Mouse (Mus musculus) CH12.LX (cell line): ENCODE data around the gene Mgat5. TPM values are rescaled to one million over a fixed set of nuclear protein-coding genes. Genes with fewer than 3 reads are reported as not detected.

Experiments
- DNase-seq: peaks from one replicate; pipeline ENCODE4 v3.0.0-alpha.2; 2013; ENCODE audit errors: extremely low read depth
- H3K27ac ChIP-seq: 2 replicates; pipeline ENCODE4 v1.5.1; 2012; ENCODE audit warnings: low read depth, mild to moderate bottlenecking, control low read depth, moderate library complexity; ENCODE audit not compliant: insufficient read depth
- H3K27me3 ChIP-seq: replicated peaks from 2 replicates; pipeline ENCODE3; 2012; ENCODE audit warnings: inconsistent platforms
- H3K36me3 ChIP-seq, 2 experiments: replicated peaks in 1 of 2; 2 replicates each; pipeline versions ENCODE3 to v1.6.1; 2012; ENCODE audit warnings: inconsistent platforms in 1 of 2, low read length in 1 of 2, mild to moderate bottlenecking in 1 of 2, mixed read lengths in 1 of 2, moderate library complexity in 1 of 2; ENCODE audit not compliant: control insufficient read depth in 1 of 2, insufficient read depth in 1 of 2
- H3K4me1 ChIP-seq, 2 experiments: 2 replicates each; pipeline ENCODE4 v1.6.1; 2012; ENCODE audit warnings: inconsistent platforms in 1 of 2, moderate library complexity in 1 of 2; ENCODE audit not compliant: insufficient read depth in 2 of 2, control insufficient read depth in 1 of 2
- H3K4me2 ChIP-seq: 2 replicates; pipeline ENCODE4 v1.6.1; 2012; ENCODE audit warnings: low read depth, mild to moderate bottlenecking, control low read depth; ENCODE audit not compliant: poor library complexity, insufficient read depth, severe bottlenecking
- H3K4me3 ChIP-seq, 3 experiments: fragments of 150-350 bp in 1 of 3; sonication (generic) in 1 of 3; replicated peaks in 1 of 3; 2 replicates each; pipeline versions ENCODE3 to v1.5.1; 2011 to 2012; ENCODE audit warnings: low read depth in 2 of 3, low read length in 2 of 3, mild to moderate bottlenecking in 2 of 3, moderate library complexity in 2 of 3, control low read depth in 1 of 3, improper control_type of control experiment in 1 of 3, inconsistent platforms in 1 of 3, mixed read lengths in 1 of 3; ENCODE audit not compliant: poor library complexity in 1 of 3
- H3K79me2 ChIP-seq: replicated peaks from 2 replicates; pipeline ENCODE4 v1.6.1; 2012; ENCODE audit warnings: mild to moderate bottlenecking, moderate library complexity; ENCODE audit not compliant: control insufficient read depth, poor library complexity, insufficient read depth, severe bottlenecking; ENCODE audit errors: extremely low read depth
- H3K9ac ChIP-seq: 2 replicates; pipeline ENCODE4 v1.6.1; 2012; ENCODE audit warnings: low read depth, mild to moderate bottlenecking, control low read depth, moderate library complexity; ENCODE audit not compliant: insufficient read depth
- H3K9me3 ChIP-seq: replicated peaks from 2 replicates; pipeline ENCODE3; 2012; ENCODE audit warnings: low read length, inconsistent platforms, mixed read lengths
- BHLHE40 ChIP-seq: IDR thresholded peaks from 2 replicates; pipeline ENCODE4 v1.6.1; 2011; ENCODE audit warnings: mild to moderate bottlenecking, low read depth, low read length, improper control_type of control experiment
- CHD2 ChIP-seq: IDR thresholded peaks from 2 replicates; pipeline ENCODE4 v1.6.1; 2011; ENCODE audit warnings: low read length, improper control_type of control experiment
- CTCF ChIP-seq, 2 experiments: IDR thresholded peaks in 1 of 2; conservative IDR thresholded peaks in 1 of 2; 2 replicates each; pipeline ENCODE4 v1.5.1; 2011 to 2012; ENCODE audit warnings: low read depth in 2 of 2, low read length in 2 of 2, improper control_type of control experiment in 1 of 2, inconsistent platforms in 1 of 2, mild to moderate bottlenecking in 1 of 2, moderate library complexity in 1 of 2
- E2F4 ChIP-seq: IDR thresholded peaks from 2 replicates; pipeline ENCODE4 v1.6.1; 2011; ENCODE audit warnings: low read depth, low read length, improper control_type of control experiment; ENCODE audit not compliant: insufficient replicate concordance
- EP300 ChIP-seq: IDR thresholded peaks from 2 replicates; pipeline ENCODE4 v1.6.1; 2011; ENCODE audit warnings: low read length, improper control_type of control experiment
- ETS1 ChIP-seq: conservative IDR thresholded peaks from 2 replicates; pipeline ENCODE4 v1.6.1; 2012; ENCODE audit warnings: low read depth, mild to moderate bottlenecking, inconsistent platforms, low read length, improper control_type of control experiment, moderate library complexity
- GABPA ChIP-seq: IDR thresholded peaks from 2 replicates; pipeline ENCODE4 v1.6.1; 2012; ENCODE audit warnings: low read depth, low read length, improper control_type of control experiment, inconsistent platforms; ENCODE audit not compliant: insufficient replicate concordance
- IRF4 ChIP-seq: IDR thresholded peaks from 2 replicates; pipeline ENCODE4 v1.6.1; 2014; ENCODE audit warnings: low read depth, mild to moderate bottlenecking, inconsistent platforms, low read length, improper control_type of control experiment
- MXI1 ChIP-seq: IDR thresholded peaks from 2 replicates; pipeline ENCODE4 v1.6.1; 2011; ENCODE audit warnings: mild to moderate bottlenecking, low read depth, low read length, improper control_type of control experiment
- NELFE ChIP-seq: IDR thresholded peaks from 2 replicates; pipeline ENCODE4 v1.6.1; 2011; ENCODE audit warnings: low read depth, low read length, improper control_type of control experiment
- NRF1 ChIP-seq: IDR thresholded peaks from 2 replicates; pipeline ENCODE4 v1.6.1; 2014; ENCODE audit warnings: low read depth, mild to moderate bottlenecking, inconsistent platforms, low read length, improper control_type of control experiment, moderate library complexity
- PAX5 ChIP-seq: IDR thresholded peaks from 2 replicates; pipeline ENCODE4 v1.6.1; 2012; ENCODE audit warnings: low read length, inconsistent platforms, mixed read lengths
- POLR2AphosphoS2 ChIP-seq: IDR thresholded peaks from 2 replicates; pipeline ENCODE4 v1.6.1; 2011; ENCODE audit warnings: low read depth, low read length, improper control_type of control experiment
- RAD21 ChIP-seq: IDR thresholded peaks from 2 replicates; pipeline ENCODE4 v1.6.1; 2011; ENCODE audit warnings: low read depth, mild to moderate bottlenecking, low read length, improper control_type of control experiment, moderate library complexity
- SIN3A ChIP-seq: IDR thresholded peaks from 2 replicates; pipeline ENCODE4 v1.6.1; 2012; ENCODE audit warnings: low read length, improper control_type of control experiment, inconsistent platforms
- SMC3 ChIP-seq: IDR thresholded peaks from 2 replicates; pipeline ENCODE4 v1.6.1; 2011; ENCODE audit warnings: low read depth, low read length, improper control_type of control experiment
- USF1 ChIP-seq: IDR thresholded peaks from 2 replicates; pipeline ENCODE4 v1.6.1; 2014; ENCODE audit warnings: low read depth, mild to moderate bottlenecking, inconsistent platforms, low read length, improper control_type of control experiment
- USF2 ChIP-seq: conservative IDR thresholded peaks from 2 replicates; pipeline ENCODE4 v1.6.1; 2011; ENCODE audit warnings: low read depth, low read length, improper control_type of control experiment
- ZNF384 ChIP-seq: IDR thresholded peaks from 2 replicates; pipeline ENCODE4 v1.6.1; 2012; ENCODE audit warnings: low read depth, low read length, improper control_type of control experiment, inconsistent platforms
- dilution Hi-C: fragments of 300-500 bp; cut with MboI; formaldehyde crosslinking; loops from 2 replicates; pipeline ENCODE4 v1.14.3; 2020; ENCODE audit warnings: low sequenced_read_pairs; ENCODE audit not compliant: extremely low pct_unique_long_range_greater_than_20kb, extremely low pct_ligation_motif_present
- in situ Hi-C: fragments of 300-500 bp; cut with MboI; formaldehyde crosslinking; loops from 3 replicates; pipeline ENCODE4 v1.14.3; 2019; ENCODE audit warnings: low sequenced_read_pairs, low pct_ligation_motif_present, low pct_unique_long_range_greater_than_20kb, mixed read lengths
- polyA plus RNA-seq: library from polyadenylated mRNA; unstranded; fragments of >175 nt; gene quantifications from 2 replicates; pipeline ENCODE4 v1.2.1, GENCODE M21; 2012; ENCODE audit warnings: low read depth; ENCODE audit not compliant: insufficient read length
- total RNA-seq, 2 experiments: library from RNA; depleted of rRNA; stranded (reverse); fragments of 300-350 nt in 1 of 2; fragments of >200 nt in 1 of 2; gene quantifications; 2 replicates each; pipeline ENCODE4 v1.2.3; 2012 to 2014

Mgat5 gene
- total and polyA plus RNA-seq, 3 experiments, result 5.9 to 8.8 (median 6.6) TPM

DNA sequence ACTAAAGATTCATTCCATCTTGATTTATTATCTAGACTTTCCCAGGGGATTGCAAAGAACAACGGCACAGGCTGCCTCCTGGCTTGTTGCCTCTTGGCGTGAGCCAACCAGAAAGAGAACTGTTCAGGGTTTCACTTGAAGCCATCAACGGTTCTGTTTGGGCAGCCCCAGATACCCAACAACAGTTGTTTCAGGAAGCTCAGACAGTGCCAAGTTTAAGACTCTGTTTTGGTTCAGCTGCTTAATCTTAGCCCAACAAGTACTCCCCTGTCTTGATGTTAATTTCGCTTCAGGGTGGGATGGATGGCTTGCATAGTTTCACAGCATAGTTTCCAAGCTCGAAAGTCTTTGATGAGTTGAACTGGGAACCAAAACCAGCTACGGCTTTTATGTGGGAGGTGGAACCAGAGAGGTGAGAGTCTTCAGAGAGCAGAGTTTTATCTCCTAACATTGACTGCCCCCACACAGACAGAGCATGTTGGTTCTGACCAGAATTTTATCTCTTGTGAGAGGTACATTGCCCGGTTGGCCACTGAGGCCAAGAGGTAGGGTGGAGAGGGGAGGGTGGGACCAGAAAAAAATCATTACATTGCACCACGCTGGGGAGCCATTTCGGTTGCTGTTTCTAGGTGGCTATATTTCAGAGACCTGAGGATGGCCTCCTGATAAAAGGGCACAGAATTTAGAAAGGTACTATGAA lies 144.0 kb downstream of the Mgat5 start:
- H3K9ac ChIP-seq, result no peak overlapping the region
- H3K9me3 ChIP-seq, result no peaks in the 10 kb centered on the region
- H3K27me3 ChIP-seq, result no peaks in the 10 kb centered on the region
- no peaks in the 10 kb centered on the region for H3K79me2 ChIP-seq
- peak; percentile 30 for DNase-seq
- TF ChIP-seq NRF1 (no peak), ZNF384 (no peak), EP300 (peak; percentile 53; the same call in 1 of the 2 replicates), RAD21 (no peak), IRF4 (peak; percentile 53; the same call in 1 of the 2 replicates), ETS1 (no peak), SIN3A (no peak), NELFE (no peak), CHD2 (no peak), GABPA (no peak), E2F4 (no peak), PAX5 (no peak), CTCF (conservative IDR thresholded peaks at IDR 0.05 in 1 of 2, IDR thresholded peaks at IDR 0.05 in 1 of 2; ENCODE audit: low read depth in 2 of 2, low read length in 2 of 2) (no peak), POLR2AphosphoS2 (no peak), BHLHE40 (0 out of 2 replicates have a peak, but pooled peaks have one; percentile 24)
- peaks cover 34 to 69% of the 10 kb centered on the region in 2 experiments for H3K4me1 ChIP-seq
- peak overlapping the region; percentile 67 for H3K4me2 ChIP-seq
- H3K36me3 ChIP-seq, result peaks cover 0 to 15% of the 10 kb centered on the region in 2 experiments
- no peak overlapping the region for H3K27ac ChIP-seq
- H3K4me3 ChIP-seq, result no peak overlapping the region
- dilution Hi-C loops (no loop called here), in situ Hi-C loops (no loop called here)

DNA sequence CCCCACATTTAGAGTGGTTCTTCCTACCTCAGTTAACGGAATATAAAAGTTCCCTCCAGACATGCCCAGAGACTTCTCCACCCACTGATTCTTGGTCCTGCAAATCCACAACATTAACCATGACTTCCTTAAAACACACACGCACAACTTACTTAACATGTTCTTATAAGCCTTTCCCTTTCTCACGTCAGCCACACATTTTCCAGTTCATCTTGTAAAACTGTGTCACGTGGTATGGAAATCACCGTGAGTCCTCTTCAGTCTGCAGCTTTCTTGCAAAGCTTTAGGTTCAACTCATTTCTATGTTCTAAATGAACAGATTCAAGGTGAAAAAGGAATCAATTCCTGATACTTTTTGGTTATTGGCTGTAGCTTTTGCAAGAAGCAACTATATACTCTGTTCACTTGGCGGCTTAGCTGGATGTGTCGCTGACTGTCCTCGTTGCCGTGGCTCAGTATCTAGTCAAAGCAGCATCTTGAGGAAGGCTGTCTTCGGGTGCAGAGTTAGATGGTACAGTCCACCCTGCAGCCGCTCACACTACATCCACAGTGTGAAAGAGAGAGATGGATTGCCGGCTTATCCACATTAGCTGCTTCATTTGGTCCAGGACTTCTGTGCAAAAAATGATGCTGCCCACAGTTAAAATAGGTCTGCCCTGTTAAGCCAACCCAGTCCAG lies 146.7 kb downstream of the Mgat5 start:
- no peak overlapping the region for H3K4me3 ChIP-seq
- in situ Hi-C loops (no loop called here), dilution Hi-C loops (no loop called here)
- no peak overlapping the region for H3K9ac ChIP-seq
- H3K4me2 ChIP-seq, result no peak overlapping the region
- no peak overlapping the region for H3K27ac ChIP-seq
- H3K9me3 ChIP-seq, result no peaks in the 10 kb centered on the region
- H3K79me2 ChIP-seq, result no peaks in the 10 kb centered on the region
- H3K27me3 ChIP-seq, result no peaks in the 10 kb centered on the region
- DNase-seq, result no peak
- H3K4me1 ChIP-seq, result peaks cover 15 to 47% of the 10 kb centered on the region in 2 experiments
- H3K36me3 ChIP-seq, result peaks cover 0 to 20% of the 10 kb centered on the region in 2 experiments
- TF ChIP-seq BHLHE40 (0 out of 2 replicates have a peak, but pooled peaks have one; percentile 26), USF1 (peak; percentile 35), IRF4 (no peak), SMC3 (no peak), USF2 (peak; percentile 39; the same call in 1 of the 2 replicates), MXI1 (no peak), RAD21 (no peak), EP300 (no peak), NRF1 (no peak), CTCF (conservative IDR thresholded peaks at IDR 0.05 in 1 of 2, IDR thresholded peaks at IDR 0.05 in 1 of 2; ENCODE audit: low read depth in 2 of 2, low read length in 2 of 2) (no peak)
